Mouse (Mus musculus): ENCODE results near the gene Prx.

Gene Prx

GRCm38 (mm10) chr7:27552931-27553513 lies 53.9 kb downstream of the Prx start, which contains the start of the genes Pld3 and 2310022A10Rik:
Gene Pld3 (minus strand): TSS chr7:27553218.
Gene 2310022A10Rik (plus strand): TSS chr7:27553233.
- peak; percentile 98 for DNase-seq (ENCODE audit: low read depth, low spot score)

- DNase-seq (ENCODE audit: low read depth, low spot score): no peak
These were observed 61.3 kb downstream of the Prx start for GRCm38 (mm10) chr7:27560291-27560887.

- no peak for DNase-seq (ENCODE audit: low read depth, low spot score)
These were observed 61.9 kb downstream of the Prx start for GRCm38 (mm10) chr7:27560978-27561377.

All from CD4-positive, CD25-positive, alpha-beta regulatory T cell, adult 2 months (primary cell).